In the genomic region with DNA sequence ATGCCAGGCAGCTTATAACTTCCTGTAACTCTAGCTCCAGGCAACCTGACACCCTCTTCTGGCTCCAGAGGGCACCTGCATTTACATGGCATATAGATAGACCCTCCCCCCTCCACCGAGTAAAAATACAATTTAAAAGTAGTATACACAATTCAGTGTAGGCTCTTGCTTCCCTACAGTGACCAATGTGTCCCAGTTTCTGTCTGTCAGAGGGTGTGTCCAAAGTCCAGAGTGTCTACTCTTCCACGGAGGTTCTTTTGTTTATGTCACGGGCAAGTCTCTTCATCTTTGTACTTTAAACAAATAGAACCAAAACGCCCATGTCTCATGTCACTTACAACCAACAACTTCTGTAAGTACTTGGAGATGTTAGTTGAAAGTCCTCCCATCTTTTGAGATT, we compare ENCODE assay signal across 22 mouse cellular contexts.
DNase-seq lines count a peak whose midpoint lies in the region; ATAC-seq and TF ChIP-seq lines count a peak whose summit lies in the region.
"Had no signal": no experiment of that assay in that cellular context is flagged by ENCODE, and none has a peak within 500 bp of the region (broad histone marks: within the 10 kb centered on the region; RNA-seq: fewer than 3 reads in every experiment).

No protein-coding gene starts in this region.

- WGBS in kidney, adult 2 months = 50% methylated on average over 4 of the region's 4 CpGs
- WGBS in lung, embryonic 14.5 days = 18% methylated on average over 4 of the region's 4 CpGs
- 17% methylated on average over 4 of the region's 4 CpGs for WGBS in intestine, postnatal 0 days
- 64% methylated on average over 4 of the region's 4 CpGs for WGBS in hindbrain, postnatal 0 days

- DNase-seq in kidney, adult 2 months = peak; percentile 51
- no peak for DNase-seq in kidney, postnatal 14 days
- DNase-seq in lung, embryonic 14.5 days = no peak
- no peak for DNase-seq in lung, adult 18-20 months
- DNase-seq in 416B (ENCODE audit: low read depth) = peak; percentile 49
- DNase-seq in hindbrain, postnatal 0 days (ENCODE audit: low spot score) = no peak
- DNase-seq: adrenal gland, postnatal 14 days; cerebellum, adult 11-12 months; cerebellum, adult 9-10 months; cerebellum, postnatal 25 days; forebrain, postnatal 0 days; gastrocnemius, adult 2 months; gastrocnemius, postnatal 25 days; heart, postnatal 36 days had no signal

- no peaks in the 10 kb centered on the region for H3K36me3 ChIP-seq in kidney, adult 2 months (ENCODE audit: control insufficient read depth, insufficient read depth, low read length)
- no peaks in the 10 kb centered on the region for H3K36me3 ChIP-seq in lung, embryonic 14.5 days (ENCODE audit: insufficient read depth)
- H3K36me3 ChIP-seq in intestine, postnatal 0 days (ENCODE audit: control insufficient read depth, insufficient read depth) = no peaks in the 10 kb centered on the region
- H3K36me3 ChIP-seq in hindbrain, postnatal 0 days (ENCODE audit: insufficient read depth, low read length) = no peaks in the 10 kb centered on the region
- H3K36me3 ChIP-seq: embryonic facial prominence, embryonic 12.5 days; forebrain, embryonic 12.5 days; heart, embryonic 13.5 days; hindbrain, embryonic 12.5 days had no signal

- H3K4me3 ChIP-seq in kidney, adult 2 months (ENCODE audit: insufficient read depth, low read depth, low read length) = no peak overlapping the region
- H3K4me3 ChIP-seq in lung, embryonic 14.5 days (ENCODE audit: low read depth, low read length) = no peak overlapping the region
- H3K4me3 ChIP-seq in intestine, postnatal 0 days (ENCODE audit: low read depth, low read length) = no peak overlapping the region
- H3K4me3 ChIP-seq in hindbrain, postnatal 0 days (ENCODE audit: low read length) = no peak overlapping the region
- H3K4me3 ChIP-seq: embryonic facial prominence, embryonic 12.5 days; forebrain, embryonic 12.5 days; gastrocnemius, adult 2 months; heart, embryonic 13.5 days; hindbrain, embryonic 12.5 days had no signal

- H3K4me2 ChIP-seq in lung, embryonic 14.5 days = no peak overlapping the region
- peak overlapping the region; percentile 27; the same call in 1 of the 2 replicates for H3K4me2 ChIP-seq in intestine, postnatal 0 days (replicated peaks; ENCODE audit: low read depth)
- no peak overlapping the region for H3K4me2 ChIP-seq in hindbrain, postnatal 0 days (ENCODE audit: low read depth, low read length)
- H3K4me2 ChIP-seq: embryonic facial prominence, embryonic 12.5 days; forebrain, embryonic 12.5 days; heart, embryonic 13.5 days; hindbrain, embryonic 12.5 days had no signal

- H3K27me3 ChIP-seq in kidney, adult 2 months (replicated peaks; ENCODE audit: control insufficient read depth, insufficient read depth, low read length) = no peaks in the 10 kb centered on the region
- no peaks in the 10 kb centered on the region for H3K27me3 ChIP-seq in lung, embryonic 14.5 days (ENCODE audit: insufficient read depth, low read length)
- H3K27me3 ChIP-seq in intestine, postnatal 0 days (replicated peaks; ENCODE audit: control insufficient read depth, insufficient read depth, low read length) = no peaks in the 10 kb centered on the region
- H3K27me3 ChIP-seq in hindbrain, postnatal 0 days (ENCODE audit: insufficient read depth, low read length) = no peaks in the 10 kb centered on the region
- H3K27me3 ChIP-seq: CH12.LX; embryonic facial prominence, embryonic 12.5 days; heart, embryonic 13.5 days; Patski had no signal

- no peak overlapping the region for H3K9ac ChIP-seq in lung, embryonic 14.5 days
- no peak overlapping the region for H3K9ac ChIP-seq in intestine, postnatal 0 days (ENCODE audit: low read depth, low read length)
- H3K9ac ChIP-seq in hindbrain, postnatal 0 days (replicated peaks; ENCODE audit: low read length) = no peak overlapping the region
- H3K9ac ChIP-seq: embryonic facial prominence, embryonic 12.5 days; forebrain, embryonic 12.5 days; forebrain, postnatal 0 days; heart, embryonic 13.5 days; hindbrain, embryonic 12.5 days had no signal

- H3K4me1 ChIP-seq in kidney, adult 2 months (ENCODE audit: control insufficient read depth, insufficient read depth, low read length) = peaks cover 8% of the 10 kb centered on the region; the same call in 1 of the 2 replicates
- H3K4me1 ChIP-seq in lung, embryonic 14.5 days (ENCODE audit: insufficient read depth) = peaks cover 10% of the 10 kb centered on the region
- H3K4me1 ChIP-seq in intestine, postnatal 0 days (replicated peaks; ENCODE audit: control insufficient read depth, insufficient read depth, low read length) = 0 out of 2 replicates have a peak, but pooled peaks cover 3% of the 10 kb centered on the region
- no peaks in the 10 kb centered on the region for H3K4me1 ChIP-seq in hindbrain, postnatal 0 days (ENCODE audit: insufficient read depth, low read length)
- H3K4me1 ChIP-seq: embryonic facial prominence, embryonic 12.5 days had no signal

- no peaks in the 10 kb centered on the region for H3K9me3 ChIP-seq in lung, embryonic 14.5 days (ENCODE audit: low read depth, low read length)
- no peaks in the 10 kb centered on the region for H3K9me3 ChIP-seq in intestine, postnatal 0 days (ENCODE audit: control insufficient read depth)
- no peaks in the 10 kb centered on the region for H3K9me3 ChIP-seq in hindbrain, postnatal 0 days (ENCODE audit: low read length)
- H3K9me3 ChIP-seq: embryonic facial prominence, embryonic 12.5 days; forebrain, embryonic 12.5 days; heart, embryonic 13.5 days; hindbrain, embryonic 12.5 days had no signal

- ATAC-seq in lung, embryonic 14.5 days (ENCODE audit: insufficient read depth) = no peak
- ATAC-seq in intestine, postnatal 0 days = peak; percentile 33; the same call in 1 of the 2 replicates
- ATAC-seq in hindbrain, postnatal 0 days = no peak
- ATAC-seq: activated CD4-positive, CD25-positive, alpha-beta regulatory T cell, adult 4 months; forebrain, postnatal 0 days; Patski had no signal

- H3K27ac ChIP-seq in kidney, adult 2 months (ENCODE audit: insufficient read depth, low read depth, low read length) = no peak overlapping the region
- H3K27ac ChIP-seq in lung, embryonic 14.5 days (ENCODE audit: low read depth) = no peak overlapping the region
- H3K27ac ChIP-seq in intestine, postnatal 0 days (ENCODE audit: low read depth, low read length) = no peak overlapping the region
- H3K27ac ChIP-seq in hindbrain, postnatal 0 days = no peak overlapping the region
- H3K27ac ChIP-seq: embryonic facial prominence, embryonic 12.5 days; forebrain, embryonic 12.5 days; gastrocnemius, adult 2 months; heart, embryonic 13.5 days; hindbrain, embryonic 12.5 days had no signal

- TF ChIP-seq POLR2A in kidney, adult 2 months (IDR thresholded peaks at IDR 0.05; ENCODE audit: low read depth, low read length) = no peak

- TF ChIP-seq CTCF in kidney, adult 2 months (conservative IDR thresholded peaks at IDR 0.05; ENCODE audit: insufficient read depth, insufficient read length, low read depth, low read length) = no peak
- 0 out of 2 replicates have a peak, but pooled peaks have one; percentile 22 for TF ChIP-seq CTCF in lung, embryonic 14.5 days (IDR thresholded peaks at IDR 0.05; ENCODE audit: low read depth)
- TF ChIP-seq CTCF in intestine, postnatal 0 days (IDR thresholded peaks at IDR 0.05; ENCODE audit: low read depth) = peak; percentile 48
- TF ChIP-seq CTCF in hindbrain, postnatal 0 days (IDR thresholded peaks at IDR 0.05; ENCODE audit: low read depth) = no peak

Comparison
In these comparisons a context has a peak if more than half of its experiments do, and no peak if none do; other contexts are left out.
1. DNase-seq: peak in kidney, adult 2 months (single experiment) and 416B (single experiment); none in kidney, postnatal 14 days (single experiment), lung, embryonic 14.5 days (single experiment), lung, adult 18-20 months (0 of 2) and hindbrain, postnatal 0 days (single experiment).
2. CTCF ChIP-seq: peak in lung, embryonic 14.5 days (single experiment) and intestine, postnatal 0 days (single experiment); none in kidney, adult 2 months (single experiment) and hindbrain, postnatal 0 days (single experiment).